Mouse (Mus musculus) heart, embryonic 14.5 days (tissue): Measurements from ENCODE around the gene Syngr3. TPM values are rescaled to one million over a fixed set of nuclear protein-coding genes. Genes with fewer than 3 reads are reported as not detected.

Experiments used
- ATAC-seq: fragments of 200-750 bp; cut with Nextera tagmentation; 2 replicates; pipeline ENCODE4 v1.8.0; 2017; ENCODE audit warnings: low read depth, moderate TSS enrichment; ENCODE audit not compliant: insufficient number of reproducible peaks, insufficient read depth, low FRiP score
- H3K27ac ChIP-seq, 2 experiments: fragments of 200-500 bp in 1 of 2; fragments of 300-500 bp in 1 of 2; sonication (generic) in 1 of 2; replicated peaks in 1 of 2; 2 replicates each; pipeline ENCODE4 v1.5.1; 2012 to 2014; ENCODE audit warnings: low read depth in 2 of 2, low read length in 2 of 2, control low read depth in 1 of 2, mild to moderate bottlenecking in 1 of 2, mixed read lengths in 1 of 2; ENCODE audit not compliant: control insufficient read depth in 1 of 2, insufficient read depth in 1 of 2
- H3K27me3 ChIP-seq: fragments of 300-500 bp; sonication (generic); 2 replicates; pipeline ENCODE4 v1.6.1; 2014; ENCODE audit warnings: mild to moderate bottlenecking, low read length, control low read depth; ENCODE audit not compliant: control insufficient read depth, insufficient read depth
- H3K36me3 ChIP-seq: fragments of 300-500 bp; sonication (generic); 2 replicates; pipeline ENCODE4 v1.6.1; 2014; ENCODE audit warnings: mild to moderate bottlenecking, control low read depth, low read length, mixed read lengths; ENCODE audit not compliant: control insufficient read depth, insufficient read depth
- H3K4me1 ChIP-seq, 2 experiments: fragments of 200-500 bp in 1 of 2; fragments of 300-500 bp in 1 of 2; sonication (generic) in 1 of 2; 2 replicates each; pipeline ENCODE4 v1.6.1; 2012 to 2014; ENCODE audit warnings: low read length in 2 of 2, control low read depth in 1 of 2, mixed read lengths in 1 of 2; ENCODE audit not compliant: control insufficient read depth in 2 of 2, insufficient read depth in 2 of 2
- H3K4me2 ChIP-seq: fragments of 300-500 bp; sonication (generic); 2 replicates; pipeline ENCODE4 v1.6.1; 2014; ENCODE audit warnings: mild to moderate bottlenecking, low read length
- H3K4me3 ChIP-seq, 2 experiments: fragments of 200-500 bp in 1 of 2; fragments of 300-500 bp in 1 of 2; sonication (generic) in 1 of 2; 2 replicates each; pipeline ENCODE4 v1.5.1; 2012 to 2014; ENCODE audit warnings: low read length in 2 of 2, mild to moderate bottlenecking in 2 of 2, control low read depth in 1 of 2, low read depth in 1 of 2, moderate library complexity in 1 of 2; ENCODE audit not compliant: control insufficient read depth in 1 of 2, insufficient read depth in 1 of 2
- H3K9ac ChIP-seq: fragments of 300-500 bp; sonication (generic); 2 replicates; pipeline ENCODE4 v1.6.1; 2014; ENCODE audit warnings: mild to moderate bottlenecking, low read length
- H3K9me3 ChIP-seq: fragments of 300-500 bp; sonication (generic); 2 replicates; pipeline ENCODE4 v1.6.1; 2016; ENCODE audit warnings: low read length, control low read depth; ENCODE audit not compliant: control insufficient read depth
- WGBS: fragments of 180-500 bp; shearing (Covaris S2); extraction: QIAGEN DNeasy Blood & Tissue Kit; methylation state at CpG from one replicate; pipeline ENCODE4 v1.1.7; 2014; 5-methylcytosine and 5-hydroxymethylcytosine counted together
- polyA plus RNA-seq: library from polyadenylated mRNA; unstranded; fragments of >200 nt; fragmentation: Nextera tagmentation; extraction: Ambion mirVana; gene quantifications from 2 replicates; pipeline ENCODE4 v1.2.1, GENCODE M21; 2014

The Syngr3 gene
- polyA plus RNA-seq, 1 experiment from 2014 or later, result 0.69 TPM

DNA sequence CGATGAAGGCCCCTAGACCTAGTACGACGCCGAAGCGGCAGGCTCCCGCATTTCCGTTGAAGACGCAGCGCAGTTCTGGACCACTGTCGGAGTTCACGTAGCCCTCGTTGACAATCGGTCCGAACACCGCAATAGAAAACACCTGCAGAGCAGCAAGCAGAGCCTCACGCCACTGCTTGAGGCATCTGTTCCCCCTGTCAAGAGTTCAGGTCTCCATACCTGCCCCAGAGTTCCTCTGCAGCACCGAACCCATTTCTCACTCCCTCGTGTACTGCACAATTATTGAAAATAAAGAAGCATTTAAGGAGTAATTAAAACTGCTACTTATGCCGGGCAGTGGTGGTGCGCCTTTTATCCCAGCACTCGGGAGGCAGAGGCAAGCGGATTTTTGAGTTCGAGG, 2.2 kb downstream of the Syngr3 start:
- peaks cover 8% of the 10 kb centered on the region for H3K36me3 ChIP-seq
- H3K9ac ChIP-seq, result peak overlapping the region; percentile 38; the same call in 1 of the 2 replicates
- H3K4me2 ChIP-seq, result peak overlapping the region; percentile 62
- peaks cover 6 to 16% of the 10 kb centered on the region in 2 experiments; a peak in 3 of 4 replicates for H3K4me1 ChIP-seq
- no peaks in the 10 kb centered on the region for H3K9me3 ChIP-seq
- no peak for ATAC-seq
- peak overlapping the region; percentile 30 to 35 for H3K4me3 ChIP-seq
- no peak overlapping the region for H3K27ac ChIP-seq
- WGBS, result 21% methylated on average over 23 of the region's 23 CpGs
- peaks cover 45% of the 10 kb centered on the region for H3K27me3 ChIP-seq

DNA sequence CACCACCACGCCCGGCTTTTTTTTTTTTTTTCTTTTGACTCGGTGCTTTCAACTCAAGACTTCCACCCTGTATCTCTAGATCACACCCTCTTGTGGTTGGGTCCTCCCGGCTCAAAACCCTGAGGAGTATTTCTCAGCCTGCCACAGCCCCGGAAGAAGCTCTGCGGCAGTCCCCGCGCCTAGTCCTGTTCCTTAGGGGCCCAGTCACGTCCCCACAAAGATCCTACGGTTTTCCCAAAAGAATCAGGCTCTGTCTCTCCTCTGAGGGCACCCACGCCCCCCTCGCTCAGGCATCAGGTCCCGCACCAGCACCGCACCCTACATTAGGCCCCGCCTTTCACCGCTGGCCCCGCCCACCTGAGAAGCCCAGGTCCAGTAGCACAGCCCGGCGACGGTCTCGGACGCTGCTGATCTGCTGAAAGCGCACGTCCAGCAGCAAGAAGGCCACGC, 2.6 kb downstream of the Syngr3 start:
- H3K4me1 ChIP-seq, result peaks cover 6 to 16% of the 10 kb centered on the region in 2 experiments; a peak in 3 of 4 replicates
- peak overlapping the region; percentile 30 to 35 for H3K4me3 ChIP-seq
- peaks cover 8% of the 10 kb centered on the region for H3K36me3 ChIP-seq
- WGBS, result 2% methylated on average over 23 of the region's 25 CpGs
- H3K4me2 ChIP-seq, result peak overlapping the region; percentile 62
- ATAC-seq, result peak; percentile 37; the same call in 1 of the 2 replicates
- peaks cover 45% of the 10 kb centered on the region for H3K27me3 ChIP-seq
- no peak overlapping the region for H3K27ac ChIP-seq
- H3K9me3 ChIP-seq, result no peaks in the 10 kb centered on the region
- peak overlapping the region; percentile 38; the same call in 1 of the 2 replicates for H3K9ac ChIP-seq

DNA sequence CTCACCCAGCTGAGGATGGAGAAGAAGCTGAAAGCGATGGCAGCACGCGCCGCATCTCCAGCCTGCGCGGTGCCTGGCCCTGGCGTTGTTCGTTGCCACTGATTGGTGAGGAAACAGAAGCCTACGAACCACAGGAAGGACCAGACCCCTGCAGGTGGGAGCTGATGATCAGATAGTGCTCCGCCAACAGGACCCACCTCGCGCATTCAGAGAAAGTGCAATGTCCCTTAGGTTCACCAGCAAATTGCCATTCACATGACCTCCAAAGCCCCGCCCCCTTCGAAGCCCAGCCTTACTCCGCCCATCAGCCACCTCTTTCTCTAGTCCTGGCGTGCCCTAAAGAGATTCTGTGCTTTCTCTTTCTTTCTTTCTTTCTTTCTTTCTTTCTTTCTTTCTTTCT, 3.2 kb downstream of the Syngr3 start:
- peak overlapping the region in 1 of 2 experiments; percentile 14; a peak in 1 of 4 replicates for H3K4me3 ChIP-seq

DNA sequence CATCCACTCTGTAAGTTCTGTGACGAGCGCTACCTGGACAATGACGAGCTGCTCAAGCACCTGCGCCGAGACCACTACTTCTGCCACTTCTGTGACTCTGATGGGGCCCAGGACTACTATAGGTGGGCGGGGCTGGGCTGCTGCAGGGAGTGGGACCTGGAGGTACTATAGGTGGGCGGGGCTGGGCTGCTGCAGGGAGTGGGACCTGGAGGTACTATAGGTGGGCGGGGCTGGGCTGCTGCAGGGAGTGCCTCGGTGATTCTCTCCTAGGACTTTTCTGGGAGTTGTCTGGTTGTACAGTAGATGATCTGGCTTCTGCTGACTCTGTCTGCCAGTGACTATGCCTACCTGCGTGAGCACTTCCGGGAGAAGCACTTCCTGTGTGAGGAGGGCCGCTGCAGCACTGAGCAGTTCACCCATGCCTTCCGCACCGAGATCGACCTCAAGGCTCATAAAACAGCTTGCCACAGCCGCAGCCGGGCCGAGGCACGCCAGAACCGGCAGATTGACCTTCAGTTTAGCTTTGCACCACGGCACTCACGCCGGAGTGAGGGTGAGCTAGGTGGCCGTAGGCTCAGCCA, 12.2 kb downstream of the Syngr3 start:
- Histone ChIP-seq H3K9me3 (no peaks in the 10 kb centered on the region), H3K27ac (no peak overlapping the region), H3K4me2 (no peak overlapping the region), H3K36me3 (peaks cover 61% of the 10 kb centered on the region), H3K9ac (no peak overlapping the region), H3K4me3 (no peak overlapping the region), H3K27me3 (no peaks in the 10 kb centered on the region), H3K4me1 (peaks cover 4 to 11% of the 10 kb centered on the region in 2 experiments)
- no peak for ATAC-seq
- 92% methylated on average over 24 of the region's 24 CpGs for WGBS

More for the DNA sequence above, 3.2 kb downstream of the Syngr3 start:
- no peak for ATAC-seq
- Histone ChIP-seq H3K27ac (no peak overlapping the region), H3K4me2 (peak overlapping the region; percentile 46), H3K9me3 (no peaks in the 10 kb centered on the region), H3K27me3 (peaks cover 45% of the 10 kb centered on the region), H3K9ac (no peak overlapping the region), H3K36me3 (peaks cover 11% of the 10 kb centered on the region), H3K4me1 (peaks cover 6 to 16% of the 10 kb centered on the region in 2 experiments; a peak in 3 of 4 replicates)
- 28% methylated on average over 16 of the region's 16 CpGs for WGBS

DNA sequence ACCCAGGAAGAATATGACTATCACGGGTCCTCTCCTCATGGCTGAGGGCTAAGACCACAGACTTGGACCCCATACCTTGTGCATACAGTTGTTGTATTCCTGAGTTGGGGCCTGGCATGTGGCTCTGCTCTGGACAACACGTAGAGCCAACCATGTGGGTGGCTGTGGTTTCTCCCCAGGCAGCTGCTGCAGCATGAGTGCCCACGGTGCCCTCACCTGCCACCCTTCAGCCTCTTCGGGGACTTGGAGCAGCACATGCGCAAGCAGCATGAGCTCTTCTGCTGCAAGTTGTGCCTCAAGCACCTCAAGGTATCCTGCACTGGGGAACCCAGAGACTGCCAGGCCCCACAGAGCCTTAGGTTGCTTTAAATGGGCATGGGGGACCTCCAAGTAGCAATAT, 12.9 kb downstream of the Syngr3 start:
- Histone ChIP-seq H3K4me3 (no peak overlapping the region), H3K4me1 (peaks cover 10 to 17% of the 10 kb centered on the region in 2 experiments), H3K9me3 (no peaks in the 10 kb centered on the region), H3K27ac (no peak overlapping the region), H3K36me3 (peaks cover 54% of the 10 kb centered on the region), H3K27me3 (no peaks in the 10 kb centered on the region), H3K9ac (no peak overlapping the region), H3K4me2 (no peak overlapping the region)
- 97% methylated on average over 5 of the region's 5 CpGs for WGBS
- no peak for ATAC-seq

DNA sequence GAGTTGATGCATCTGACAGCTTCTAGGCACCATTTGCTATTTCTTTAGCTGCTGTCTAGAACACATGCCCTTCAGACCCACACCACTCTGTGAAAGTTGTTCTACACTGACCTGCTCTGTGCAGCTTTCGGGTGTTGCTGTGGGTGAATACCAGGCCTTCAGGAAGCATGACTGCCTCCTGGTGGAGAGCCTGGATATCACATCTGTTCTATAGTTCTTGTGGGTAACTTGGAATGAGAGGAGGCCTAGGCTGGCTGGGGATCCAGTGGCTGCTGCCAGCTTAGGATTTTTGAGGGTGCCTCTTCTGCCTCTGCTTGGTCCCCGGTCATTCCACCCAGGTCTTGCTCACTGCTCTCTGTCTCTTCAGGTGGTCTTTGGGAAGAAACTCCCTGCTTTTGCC, 13.6 kb downstream of the Syngr3 start:
- Histone ChIP-seq H3K4me1 (peaks cover 15 to 24% of the 10 kb centered on the region in 2 experiments), H3K36me3 (peaks cover 47% of the 10 kb centered on the region), H3K4me2 (no peak overlapping the region), H3K9ac (0 out of 2 replicates have a peak overlapping the region, but pooled peaks have one; percentile 25), H3K27me3 (no peaks in the 10 kb centered on the region), H3K27ac (no peak overlapping the region), H3K4me3 (no peak overlapping the region), H3K9me3 (no peaks in the 10 kb centered on the region)
- ATAC-seq, result no peak
- 68% methylated on average over 2 of the region's 2 CpGs for WGBS

DNA sequence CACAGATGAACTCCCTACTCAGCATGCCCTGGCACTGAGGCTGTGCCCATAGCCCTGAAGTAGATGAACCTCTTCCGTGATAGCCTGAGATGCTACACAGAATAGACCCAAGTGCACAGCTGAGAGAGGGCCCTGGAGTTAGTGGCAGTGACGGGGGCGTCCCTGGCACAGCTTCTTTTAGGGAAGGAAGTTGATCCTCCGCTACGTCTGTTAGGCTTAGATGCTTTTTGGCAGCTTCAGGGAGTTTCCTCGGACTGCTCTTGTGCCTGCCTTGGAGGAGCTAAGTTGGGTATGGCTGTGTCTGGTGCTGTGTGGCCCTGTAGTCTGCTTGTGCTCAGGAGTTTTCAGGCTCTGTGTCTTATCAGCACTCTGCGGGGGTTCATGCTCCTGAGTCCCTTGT, 15.5 kb downstream of the Syngr3 start:
- no peak overlapping the region for H3K4me3 ChIP-seq
- no peak overlapping the region for H3K4me2 ChIP-seq
- no peak overlapping the region for H3K27ac ChIP-seq
- 59% methylated on average over 7 of the region's 7 CpGs for WGBS
- ATAC-seq, result no peak
- no peak overlapping the region; the same call in 1 of the 2 replicates for H3K9ac ChIP-seq
- H3K4me1 ChIP-seq, result peaks cover 20 to 35% of the 10 kb centered on the region in 2 experiments
- no peaks in the 10 kb centered on the region for H3K27me3 ChIP-seq
- H3K9me3 ChIP-seq, result no peaks in the 10 kb centered on the region
- peaks cover 28% of the 10 kb centered on the region for H3K36me3 ChIP-seq
